22 mouse cellular contexts compared by ENCODE assay signal in genomic region chr12:86938571-86938970, GRCm38 (mm10). TPM values are rescaled to one million over a fixed set of nuclear protein-coding genes. Genes with fewer than 3 reads are reported as not detected.
DNase-seq lines count a peak whose midpoint lies in the region; ATAC-seq and TF ChIP-seq lines count a peak whose summit lies in the region.
"Had no signal": no experiment of that assay in that cellular context is flagged by ENCODE, and none has a peak within 500 bp of the region (broad histone marks: within the 10 kb centered on the region; RNA-seq: fewer than 3 reads in every experiment).

No protein-coding gene starts in this region.

- no peak overlapping the region for H3K27ac ChIP-seq in lung, postnatal 0 days (ENCODE audit: low read length)
- H3K27ac ChIP-seq in thymus, adult 2 months (ENCODE audit: control insufficient read depth, insufficient read depth, low read length): no peak overlapping the region
- H3K27ac ChIP-seq: embryonic facial prominence, embryonic 15.5 days; forebrain, embryonic 10.5 days; limb, embryonic 15.5 days; liver, embryonic 15.5 days; macrophage; midbrain, embryonic 13.5 days; neural tube, embryonic 13.5 days had no signal

- no peak overlapping the region for H3K4me2 ChIP-seq in lung, postnatal 0 days (replicated peaks; ENCODE audit: low read depth, low read length)
- H3K4me2 ChIP-seq: embryonic facial prominence, embryonic 15.5 days; limb, embryonic 15.5 days; liver, embryonic 15.5 days; midbrain, embryonic 13.5 days; neural tube, embryonic 13.5 days had no signal

- no peaks in the 10 kb centered on the region for H3K9me3 ChIP-seq in lung, postnatal 0 days (ENCODE audit: low read length)
- H3K9me3 ChIP-seq: embryonic facial prominence, embryonic 15.5 days; forebrain, embryonic 10.5 days; limb, embryonic 15.5 days; liver, embryonic 15.5 days; midbrain, embryonic 13.5 days; neural tube, embryonic 13.5 days had no signal

- no peaks in the 10 kb centered on the region; the same call in 1 of the 2 replicates for H3K4me1 ChIP-seq in lung, postnatal 0 days (ENCODE audit: insufficient read depth, low read depth, low read length)
- H3K4me1 ChIP-seq in thymus, adult 2 months (replicated peaks; ENCODE audit: control insufficient read depth, insufficient read depth, low read length): peaks cover 5% of the 10 kb centered on the region
- H3K4me1 ChIP-seq: limb, embryonic 15.5 days; liver, embryonic 15.5 days had no signal

- H3K4me3 ChIP-seq in lung, postnatal 0 days (ENCODE audit: low read depth, low read length): no peak overlapping the region
- no peak overlapping the region for H3K4me3 ChIP-seq in thymus, adult 2 months (ENCODE audit: control insufficient read depth, insufficient read depth, low read length)
- H3K4me3 ChIP-seq: embryonic facial prominence, embryonic 15.5 days; forebrain, embryonic 10.5 days; limb, embryonic 15.5 days; liver, embryonic 15.5 days; midbrain, embryonic 13.5 days; neural tube, embryonic 13.5 days had no signal

- ATAC-seq in lung, postnatal 0 days: no peak
- ATAC-seq: CD4-positive, CD25-positive, alpha-beta regulatory T cell, adult 4 months; midbrain, embryonic 13.5 days had no signal

- H3K9ac ChIP-seq in lung, postnatal 0 days (replicated peaks; ENCODE audit: low read depth): no peak overlapping the region
- H3K9ac ChIP-seq: embryonic facial prominence, embryonic 15.5 days; limb, embryonic 15.5 days; liver, embryonic 15.5 days; midbrain, embryonic 13.5 days; neural tube, embryonic 13.5 days had no signal

- TF ChIP-seq CTCF in lung, postnatal 0 days (IDR thresholded peaks at IDR 0.05): no peak
- TF ChIP-seq CTCF in thymus, adult 2 months (IDR thresholded peaks at IDR 0.05; ENCODE audit: borderline replicate concordance, control insufficient read depth, extremely low read depth, insufficient read depth, low read length, poor library complexity): no peak

- H3K36me3 ChIP-seq in lung, postnatal 0 days (ENCODE audit: insufficient read depth, low read length): no peaks in the 10 kb centered on the region
- H3K36me3 ChIP-seq in thymus, adult 2 months (ENCODE audit: control insufficient read depth, insufficient read depth, low read length): no peaks in the 10 kb centered on the region
- H3K36me3 ChIP-seq: embryonic facial prominence, embryonic 15.5 days; forebrain, embryonic 10.5 days; limb, embryonic 15.5 days; liver, embryonic 15.5 days; midbrain, embryonic 13.5 days; neural tube, embryonic 13.5 days had no signal

- TF ChIP-seq POLR2A in thymus, adult 2 months (IDR thresholded peaks at IDR 0.05; ENCODE audit: control insufficient read depth, extremely low read depth, insufficient read depth, low read length, poor library complexity): no peak

- no peaks in the 10 kb centered on the region for H3K27me3 ChIP-seq in lung, postnatal 0 days (replicated peaks; ENCODE audit: insufficient read depth, low read length)
- H3K27me3 ChIP-seq in thymus, adult 2 months (ENCODE audit: control insufficient read depth, insufficient read depth, low read length): no peaks in the 10 kb centered on the region
- H3K27me3 ChIP-seq: embryonic facial prominence, embryonic 15.5 days; limb, embryonic 15.5 days; neural tube, embryonic 13.5 days had no signal

- peak; percentile 60 for DNase-seq in gastrocnemius, postnatal 25 days
- DNase-seq in gastrocnemius, postnatal 10 days: no peak
- DNase-seq in kidney, adult 18-20 months: peak; percentile 31
- DNase-seq in kidney, postnatal 4 days: no peak
- DNase-seq in lung, postnatal 0 days (ENCODE audit: low spot score): no peak
- DNase-seq in lung, postnatal 10 days: no peak
- no peak for DNase-seq in thymus, adult 2 months
- DNase-seq: adrenal gland, postnatal 36 days; cerebellum, adult 18-20 months; cerebellum, postnatal 36 days; right cerebral cortex, adult 18-20 months; thymus, postnatal 25 days had no signal

- WGBS in lung, postnatal 0 days: 54% methylated on average over 9 of the region's 9 CpGs
- WGBS in thymus, adult 2 months: 89% methylated on average over 9 of the region's 9 CpGs

- peak; percentile 84 for TF ChIP-seq EP300 in lung, postnatal 0 days (IDR thresholded peaks at IDR 0.05)

RNA-seq across cellular contexts. Expression of gene Cipc, which starts 8.3 kb away (rescaled TPM):
- 10 to 100 TPM; 22.7 to 32.3 TPM for total RNA-seq in gastrocnemius, postnatal 25 days (2021)
- 10 to 100 TPM; 17.5 to 22.8 TPM for total RNA-seq in gastrocnemius, postnatal 10 days (2021)
- polyA plus RNA-seq in lung, postnatal 0 days (2015; fragmentation: Nextera tagmentation; extraction: Ambion mirVana): 12.5 and 14.8 TPM in 2 replicates
- polyA plus RNA-seq in thymus, adult 2 months (2012; rRNA removed): 43.8 and 56.5 TPM in 2 replicates

RNA-seq across cellular contexts. Expression of gene Zdhhc22, which starts 51.7 kb away (rescaled TPM):
- total RNA-seq in gastrocnemius, postnatal 25 days (2021): not detected
- not detected for total RNA-seq in gastrocnemius, postnatal 10 days (2021)
- 0.04 TPM in 1 of 2 replicates, not detected in the other for polyA plus RNA-seq in lung, postnatal 0 days (2015; fragmentation: Nextera tagmentation; extraction: Ambion mirVana)
- 0.86 and 1.6 TPM in 2 replicates for polyA plus RNA-seq in thymus, adult 2 months (2012; rRNA removed)
- total RNA-seq: gastrocnemius, adult 18-20 months had no signal
- polyA plus RNA-seq: forebrain, embryonic 10.5 days; limb, embryonic 15.5 days; macrophage; testis, adult 2 months had no signal

RNA-seq across cellular contexts. Expression of gene Irf2bpl, which starts 54.0 kb away (rescaled TPM):
- total RNA-seq in gastrocnemius, postnatal 25 days (2021): 10 to 100 TPM; 22.0 to 24.0 TPM
- total RNA-seq in gastrocnemius, postnatal 10 days (2021): 10 to 100 TPM; 42.9 to 46.7 TPM
- 39.5 and 49.1 TPM in 2 replicates for polyA plus RNA-seq in lung, postnatal 0 days (2015; fragmentation: Nextera tagmentation; extraction: Ambion mirVana)
- polyA plus RNA-seq in thymus, adult 2 months (2012; rRNA removed): 38.6 and 46.1 TPM in 2 replicates

Comparison
In these comparisons a context has a peak if more than half of its experiments do, and no peak if none do; other contexts are left out.
1. DNase-seq: peak in gastrocnemius, postnatal 25 days (single experiment) and kidney, adult 18-20 months (single experiment); none in gastrocnemius, postnatal 10 days (single experiment), kidney, postnatal 4 days (0 of 2), lung, postnatal 0 days (single experiment), lung, postnatal 10 days (single experiment) and thymus, adult 2 months (single experiment).